Mouse (Mus musculus): ENCODE results near the gene Grin2b.

Grin2b gene

DNA sequence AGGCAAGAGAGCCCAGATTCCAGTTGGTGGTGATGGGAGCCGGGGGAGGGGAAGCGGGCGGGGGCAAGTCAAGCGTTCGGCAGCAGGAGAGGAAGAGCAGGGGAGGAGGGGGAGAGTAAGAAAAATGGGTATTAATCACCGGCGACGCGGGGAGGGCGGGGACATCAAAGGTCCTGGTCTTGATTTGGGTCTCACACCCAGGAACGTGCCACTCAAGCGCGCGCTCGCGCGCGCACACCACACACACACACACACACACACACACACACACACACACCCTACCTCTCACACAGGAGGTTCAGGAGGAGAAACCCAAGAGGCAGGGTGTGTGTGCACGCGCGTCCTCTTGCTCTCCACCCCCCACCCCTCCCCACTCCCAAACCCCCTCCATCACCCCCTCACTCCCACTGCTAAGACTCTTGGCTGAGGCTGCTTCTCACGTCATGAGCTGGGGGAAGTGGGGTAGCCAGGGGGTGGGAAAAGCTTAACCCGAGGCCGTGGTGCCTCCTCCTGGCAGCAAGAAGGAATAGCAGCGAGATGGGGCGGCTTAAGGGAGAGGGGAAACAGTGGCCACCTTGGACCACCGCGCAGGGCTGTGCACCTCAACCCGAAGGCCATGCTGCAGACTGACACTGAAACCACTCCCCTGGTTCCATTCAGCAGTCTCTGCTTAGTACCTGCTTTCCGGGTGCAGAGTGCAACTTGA, at the start of gene Grin2b:
Gene Grin2b, minus strand, starts transcription at position 321 of the 706 bp plus-strand sequence.
- no peak for DNase-seq (ENCODE audit: low spot score)

GRCm38 (mm10) chr6:136221894-136222293, 48.6 kb upstream of the Grin2b start:
- no peak for DNase-seq (ENCODE audit: low spot score)

- DNase-seq (ENCODE audit: low spot score), result no peak
These were observed 37.1 kb upstream of the Grin2b start for GRCm38 (mm10) chr6:136210442-136210841.

GRCm38 (mm10) chr6:136199814-136200213, 26.5 kb upstream of the Grin2b start:
- DNase-seq (ENCODE audit: low spot score), result no peak

GRCm38 (mm10) chr6:136194616-136195015, 21.3 kb upstream of the Grin2b start:
- DNase-seq (ENCODE audit: low spot score), result no peak

GRCm38 (mm10) chr6:136178066-136178465, 4.8 kb upstream of the Grin2b start:
- DNase-seq (ENCODE audit: low spot score), result no peak

DNA sequence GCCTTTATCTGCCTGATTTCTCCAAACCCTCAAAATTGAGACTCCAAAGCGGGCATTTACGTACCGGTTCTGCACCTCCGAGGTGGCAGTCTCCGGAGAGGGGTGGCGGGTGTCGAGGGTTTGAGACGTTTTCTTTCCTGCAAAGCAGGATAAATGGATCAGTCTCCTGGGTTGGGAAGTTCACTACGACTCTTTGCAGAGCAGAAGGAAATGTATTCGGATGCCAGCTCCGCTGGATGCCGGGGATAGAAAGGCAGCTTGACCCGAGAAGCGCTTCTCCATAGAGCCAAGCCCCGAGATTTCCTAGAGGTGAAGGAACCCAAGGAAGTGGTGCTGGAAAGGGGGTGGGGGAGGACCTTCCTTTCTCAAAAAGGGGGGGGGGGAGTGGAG, 515 bp downstream of the Grin2b start:
- DNase-seq (ENCODE audit: low spot score), result no peak

- DNase-seq (ENCODE audit: low spot score), result no peak
These were observed 1.1 kb downstream of the Grin2b start for GRCm38 (mm10) chr6:136172172-136172651.

DNA sequence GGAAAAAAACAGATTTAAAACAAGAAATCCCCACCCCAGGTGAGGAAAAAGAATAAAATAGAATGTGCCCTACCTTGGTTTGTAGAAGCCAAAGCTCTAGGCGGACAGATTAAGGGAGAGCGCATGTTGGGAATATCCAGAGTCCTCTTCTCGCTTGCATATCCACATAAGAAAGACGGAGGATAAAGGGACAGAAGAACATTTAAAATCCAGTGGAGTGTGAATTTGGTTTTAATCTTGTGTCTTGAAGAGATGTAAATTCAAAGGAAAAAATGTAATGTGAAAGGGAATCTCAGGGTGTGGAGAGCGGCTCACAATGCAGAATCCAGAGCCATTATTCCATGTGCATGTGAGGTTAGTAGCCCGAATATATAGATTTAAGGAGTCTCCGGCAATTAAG, 2.0 kb downstream of the Grin2b start:
- DNase-seq (ENCODE audit: low spot score), result no peak

DNA sequence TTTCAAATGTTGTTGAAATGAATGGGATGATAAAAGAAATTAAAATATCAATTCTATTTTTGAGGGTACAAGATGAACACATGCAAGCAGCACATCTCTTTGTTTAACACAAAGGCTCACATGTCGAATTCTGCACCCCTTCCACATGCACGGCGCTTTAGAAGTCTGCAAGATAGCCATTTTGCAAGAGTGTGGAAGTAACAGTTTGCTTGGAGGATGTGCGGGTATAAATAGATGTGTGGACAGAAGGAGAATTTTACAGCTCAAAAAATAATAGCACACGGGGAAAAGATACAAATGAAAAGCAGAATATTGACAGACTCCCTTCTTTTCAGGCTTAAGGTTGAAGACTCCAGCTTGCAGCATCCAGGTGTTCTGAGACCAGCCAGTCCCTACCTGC, 2.9 kb downstream of the Grin2b start:
- DNase-seq (ENCODE audit: low spot score), result no peak

DNA sequence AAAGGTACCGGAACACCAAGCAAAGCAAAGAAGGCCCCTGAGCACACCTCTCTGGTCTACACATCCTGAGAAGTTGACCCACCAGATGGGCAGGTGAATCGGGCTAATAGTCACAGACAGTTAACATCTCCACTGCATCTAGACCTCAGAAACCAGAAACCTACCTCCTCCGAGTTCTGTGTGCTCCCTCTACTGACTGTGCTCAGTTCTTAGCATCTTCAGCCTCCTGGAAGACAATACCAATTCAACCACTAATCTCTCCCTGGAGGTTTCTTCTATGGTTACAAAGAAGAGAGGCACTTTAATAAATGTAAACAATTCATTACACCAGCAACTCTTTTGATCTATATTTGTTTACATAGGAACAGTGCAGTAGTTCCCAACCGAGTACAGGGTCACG, 6.0 kb downstream of the Grin2b start:
- no peak for DNase-seq (ENCODE audit: low spot score)

DNA sequence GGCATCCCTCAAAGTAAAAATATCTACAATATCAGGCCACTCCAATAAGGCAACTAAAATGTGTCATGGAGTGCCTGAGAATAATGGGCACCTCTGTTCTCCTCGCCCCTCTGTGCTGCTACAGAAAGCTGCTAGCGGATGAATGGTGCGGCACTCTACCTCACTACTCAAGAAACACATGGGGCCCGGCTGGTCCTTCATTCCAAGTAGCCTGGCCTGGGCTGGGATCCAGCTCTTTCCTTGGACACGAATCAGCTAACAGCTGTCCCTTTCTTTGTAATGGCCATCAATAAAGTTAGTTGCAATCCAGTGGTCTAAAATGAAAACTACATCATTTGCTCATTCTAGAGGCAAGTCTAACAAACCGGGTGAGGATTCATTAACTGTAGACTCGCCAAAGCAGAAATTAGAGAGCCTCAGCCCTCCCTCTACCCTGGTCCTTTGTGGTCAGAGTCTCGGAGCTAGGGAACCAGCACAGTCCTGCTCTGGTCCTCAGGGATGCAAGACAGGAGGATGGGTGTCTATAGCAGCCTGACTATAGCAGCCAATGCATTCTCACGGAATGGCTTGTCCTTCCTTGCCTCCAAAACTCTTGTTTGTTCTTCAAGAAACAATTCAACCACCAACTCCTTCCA, 7.8 kb downstream of the Grin2b start:
- no peak for DNase-seq (ENCODE audit: low spot score)

DNA sequence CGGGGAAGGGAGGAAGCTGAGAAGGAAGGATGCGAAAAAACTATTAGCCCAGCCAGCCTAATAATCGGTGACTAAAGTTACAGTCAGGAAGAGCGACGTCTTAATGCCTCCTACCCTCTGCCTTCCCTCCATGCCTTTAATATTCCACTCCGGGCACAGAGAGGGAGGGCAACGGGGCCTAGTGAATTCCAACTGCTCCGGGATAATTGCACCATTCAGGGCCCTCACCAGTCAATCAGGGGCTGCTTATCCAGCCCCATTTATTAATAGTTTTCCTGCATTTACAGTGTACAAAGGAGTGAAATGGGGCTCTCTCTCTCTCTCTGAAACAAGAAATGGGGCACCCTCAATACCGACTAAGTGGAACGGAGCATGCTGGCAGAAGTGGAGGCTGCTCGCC, 11.2 kb downstream of the Grin2b start:
- no peak for DNase-seq (ENCODE audit: low spot score)

GRCm38 (mm10) chr6:136153444-136153843, 19.9 kb downstream of the Grin2b start:
- no peak for DNase-seq (ENCODE audit: low spot score)

DNA sequence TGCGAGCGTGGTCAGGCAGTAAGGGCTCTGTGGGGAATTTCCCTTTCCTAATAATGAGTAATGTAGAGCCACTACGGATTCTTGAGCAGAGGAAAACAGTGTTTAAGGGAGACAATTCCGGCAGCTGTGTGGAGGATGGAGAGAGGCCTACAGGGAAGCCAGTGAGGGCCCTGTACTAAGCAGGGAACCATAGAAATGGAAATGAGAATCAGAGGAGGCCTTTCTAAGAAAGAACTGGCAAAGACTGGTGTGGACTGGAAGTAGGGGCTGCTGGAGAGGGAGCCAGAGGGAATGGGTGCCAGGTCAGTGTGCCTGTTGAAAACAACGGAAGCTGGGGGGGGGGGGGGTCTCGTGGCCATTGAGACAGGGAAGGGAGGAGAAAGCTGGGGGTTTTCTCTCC, 23.2 kb downstream of the Grin2b start:
- no peak for DNase-seq (ENCODE audit: low spot score)

DNA sequence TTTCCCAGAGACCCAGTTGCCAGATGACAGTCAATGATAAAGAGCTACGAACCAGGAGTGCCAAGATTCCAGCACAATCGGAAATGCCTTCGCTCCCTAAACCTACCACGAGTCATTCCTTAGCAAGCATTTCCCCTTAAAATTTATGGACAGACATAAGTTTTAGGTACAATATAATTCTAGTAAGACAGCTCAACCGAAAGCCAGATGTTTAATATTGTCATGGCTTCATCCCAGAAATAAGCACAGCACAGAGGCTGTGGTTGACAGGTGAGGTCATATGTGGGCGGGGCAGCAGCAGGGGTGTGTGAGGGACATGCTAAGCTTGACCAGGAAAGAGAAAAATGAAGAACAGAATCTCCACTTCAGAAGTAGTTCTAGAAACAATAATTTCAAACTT, 33.3 kb downstream of the Grin2b start:
- no peak for DNase-seq (ENCODE audit: low spot score)

DNA sequence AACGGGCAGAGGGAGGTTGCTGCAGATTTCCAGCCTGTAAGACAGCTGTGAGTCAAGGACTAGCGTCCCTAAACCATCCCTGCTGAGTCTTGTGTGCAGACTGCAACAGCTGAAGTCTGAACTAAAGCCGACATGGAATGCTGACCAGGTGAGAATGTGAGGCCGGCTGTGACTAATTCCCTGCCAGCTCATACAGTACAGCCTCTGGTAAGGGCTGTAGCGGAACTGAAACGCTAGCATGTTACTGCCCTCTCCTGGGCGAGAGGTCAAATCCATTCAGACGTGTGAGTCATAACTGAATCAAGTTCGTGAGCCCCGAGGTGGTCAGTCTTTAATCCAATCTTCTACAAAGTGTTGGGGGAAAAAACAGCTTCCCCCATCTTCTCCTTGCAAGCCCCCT, 42.9 kb downstream of the Grin2b start:
- no peak for DNase-seq (ENCODE audit: low spot score)

- no peak for DNase-seq (ENCODE audit: low spot score)
These were observed 50.7 kb downstream of the Grin2b start for GRCm38 (mm10) chr6:136122593-136122992.

GRCm38 (mm10) chr6:136117390-136117789, 55.9 kb downstream of the Grin2b start:
- DNase-seq (ENCODE audit: low spot score), result no peak

DNA sequence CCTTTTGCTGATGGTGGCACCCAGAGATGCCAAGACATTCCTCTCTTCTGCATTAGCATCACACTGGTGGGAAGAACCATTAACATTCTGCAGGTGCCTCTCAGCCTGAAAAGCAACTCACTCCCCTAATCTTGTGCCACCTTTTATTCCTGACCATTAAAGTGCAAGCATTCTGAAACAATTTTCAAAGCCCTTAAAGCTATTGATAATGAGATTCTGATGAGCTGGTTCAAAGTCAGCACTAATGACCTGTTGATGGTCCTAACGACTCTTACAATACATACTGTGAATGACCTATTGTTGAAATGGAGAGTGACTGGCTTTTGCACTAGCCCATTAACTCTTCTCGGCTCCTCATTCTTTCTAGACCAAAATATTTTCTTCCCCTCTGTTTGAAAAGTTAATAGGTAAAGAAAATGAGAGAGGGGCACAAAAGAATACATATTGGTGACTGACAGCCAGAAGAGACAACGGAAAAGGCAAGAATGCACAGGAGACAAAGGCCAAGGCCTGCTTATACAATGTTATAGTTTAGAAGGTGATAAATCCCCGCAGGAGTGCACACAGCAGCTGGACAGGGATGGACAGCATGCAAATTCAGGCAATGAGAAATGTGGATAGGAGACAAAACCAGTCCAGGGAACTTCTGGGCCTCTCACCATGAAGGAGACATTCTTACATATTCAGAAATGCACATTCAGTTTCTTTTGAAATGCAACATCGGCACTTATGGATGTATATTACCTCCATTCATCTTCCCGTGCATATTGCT, 59.5 kb downstream of the Grin2b start:
- no peak for DNase-seq (ENCODE audit: low spot score)

DNA sequence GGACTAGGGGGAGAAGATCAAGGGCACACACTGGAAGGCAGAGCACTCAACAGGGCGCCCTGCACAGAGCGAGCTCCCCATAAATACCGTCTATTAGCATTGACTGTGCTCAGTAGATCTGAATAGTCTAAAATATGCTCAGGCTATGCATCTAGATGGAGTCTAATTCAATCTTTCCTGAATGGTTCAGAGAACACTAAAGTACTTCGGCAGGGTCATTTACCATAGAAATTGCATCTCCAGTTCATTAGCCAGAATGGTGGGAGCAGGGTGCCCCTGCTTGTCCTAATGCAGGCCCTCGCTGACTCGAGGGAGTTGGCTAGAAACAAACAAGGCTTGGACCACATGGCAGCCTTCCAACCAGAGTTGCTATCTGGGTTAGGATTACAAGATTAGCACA, 64.1 kb downstream of the Grin2b start:
- no peak for DNase-seq (ENCODE audit: low spot score)

DNA sequence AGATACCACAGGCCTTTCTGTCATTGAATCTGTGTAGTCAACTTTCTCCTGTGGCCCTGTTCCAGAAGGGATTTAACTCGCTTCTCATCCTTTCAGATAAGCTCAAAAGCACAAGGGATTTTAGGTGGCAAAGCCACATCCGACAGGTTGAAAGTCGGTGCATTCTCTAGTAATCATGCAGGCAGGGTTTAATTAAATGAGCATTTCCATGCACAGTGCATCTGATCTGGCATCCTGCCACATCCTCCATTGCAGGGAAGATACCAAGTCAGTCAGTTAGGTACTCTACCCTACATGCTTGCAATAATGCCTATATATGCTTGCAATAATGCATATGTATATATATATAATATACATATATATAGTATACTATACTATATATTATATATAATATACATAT, 64.8 kb downstream of the Grin2b start:
- no peak for DNase-seq (ENCODE audit: low spot score)

DNA sequence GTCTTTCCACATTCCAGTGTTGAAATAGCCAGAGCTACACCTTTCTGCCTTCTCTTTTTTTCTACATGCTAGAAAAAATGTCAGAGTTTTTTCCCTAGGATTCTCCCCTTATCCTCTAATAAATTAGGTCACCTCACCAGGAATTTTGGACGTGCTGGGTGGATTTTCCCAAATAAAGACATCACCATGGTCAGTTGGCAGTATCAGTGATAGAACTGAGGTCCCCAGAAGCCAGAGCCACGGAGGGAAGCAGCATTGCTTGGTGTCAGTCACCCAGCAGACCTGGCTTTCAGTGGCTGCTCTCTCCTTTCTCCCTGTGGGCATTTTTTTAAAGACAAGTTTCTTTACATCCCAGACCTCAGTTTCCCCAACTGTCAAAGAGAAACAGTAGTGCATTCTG, 68.1 kb downstream of the Grin2b start:
- no peak for DNase-seq (ENCODE audit: low spot score)

Measured in MN1 (cell line).